Mouse (Mus musculus): Measurements from ENCODE around the gene Dqx1. TPM values are rescaled to one million over a fixed set of nuclear protein-coding genes. Genes with fewer than 3 reads are reported as not detected.

The Dqx1 gene
- total and polyA plus RNA-seq, 2 experiments from 2014 or later, result 0.11 to 0.30 TPM

DNA sequence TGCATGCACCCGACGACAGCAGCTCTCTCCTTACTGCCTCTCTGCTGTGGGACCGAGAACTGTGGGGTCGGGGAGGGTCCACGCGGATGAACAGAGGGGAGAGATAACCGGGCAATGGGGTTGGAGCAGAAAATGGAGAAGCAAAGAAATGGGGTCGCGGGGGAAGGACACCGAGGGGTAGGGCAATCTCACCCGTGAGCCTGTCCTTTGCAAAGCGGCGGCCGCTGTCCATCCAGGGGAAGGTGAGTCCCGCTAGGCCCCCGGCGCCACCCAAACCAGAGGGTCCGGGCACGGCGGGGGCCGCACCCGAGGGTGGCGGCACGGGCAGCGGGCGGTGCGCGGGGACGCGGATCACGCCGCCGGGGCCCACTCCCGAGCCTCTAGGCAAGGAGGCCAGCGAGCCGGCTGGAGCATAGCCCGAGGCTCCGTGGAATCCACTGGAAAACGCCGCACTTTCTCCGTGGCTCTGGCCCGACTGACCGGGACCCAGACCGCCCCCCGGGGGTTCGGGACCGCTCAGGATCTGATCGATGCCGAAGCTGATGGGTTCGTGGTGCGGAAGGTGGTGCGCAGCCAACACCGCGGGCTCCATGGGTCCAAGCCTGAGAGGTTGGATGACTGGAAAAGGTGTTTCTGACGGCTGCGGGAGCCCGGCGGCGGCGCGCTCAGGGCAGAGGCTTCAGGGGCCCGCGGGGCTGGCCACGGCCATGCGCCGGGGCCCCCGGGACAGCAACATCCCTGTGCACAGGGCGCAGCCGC lies 12.0 kb downstream of the Dqx1 start:
- H3K27me3 ChIP-seq (ENCODE audit: insufficient read depth, low read length), result peaks cover 87% of the 10 kb centered on the region
- no peak for DNase-seq (ENCODE audit: low spot score)
- 0 out of 2 replicates have a peak overlapping the region, but pooled peaks have one; percentile 1 for H3K4me3 ChIP-seq (ENCODE audit: low read depth, low read length)

DNA sequence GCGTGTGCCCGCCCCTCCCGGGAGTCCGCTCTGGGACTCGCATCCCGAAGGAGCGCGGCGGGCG lies 12.4 kb downstream of the Dqx1 start, which contains the start of gene Tlx2:
Tlx2 (minus strand) TSS at position 47 of the 64 bp plus-strand sequence.
- no peak for TF ChIP-seq CTCF (IDR thresholded peaks at IDR 0.05)
- no peak for DNase-seq (ENCODE audit: low spot score)
- WGBS, result 5% methylated on average over 10 of the region's 10 CpGs
- Histone ChIP-seq H3K27me3 (ENCODE audit: insufficient read depth, low read length) (peaks cover 87% of the 10 kb centered on the region), H3K4me3 (ENCODE audit: low read depth, low read length) (peak within 1 kb of the TSS; percentile 12; the same call in 1 of the 2 replicates), H3K4me1 (ENCODE audit: insufficient read depth, low read length) (peaks cover 3% of the 10 kb centered on the region; the same call in 1 of the 2 replicates), H3K36me3 (ENCODE audit: insufficient read depth, low read length) (no peaks in the 10 kb centered on the region), H3K27ac (ENCODE audit: low read depth, low read length) (no peak within 1 kb of the TSS), H3K4me2 (ENCODE audit: low read depth, low read length, poor library complexity, severe bottlenecking) (no peak within 1 kb of the TSS), H3K9me3 (ENCODE audit: low read length) (no peaks in the 10 kb centered on the region), H3K9ac (replicated peaks; ENCODE audit: low read length, poor library complexity, severe bottlenecking) (no peak within 1 kb of the TSS)
- ATAC-seq (ENCODE audit: low FRiP score), result no peak

More for the DNA sequence above, 12.0 kb downstream of the Dqx1 start:
- no peak overlapping the region for H3K9ac ChIP-seq (replicated peaks; ENCODE audit: low read length, poor library complexity, severe bottlenecking)
- WGBS, result 2% methylated on average over 69 of the region's 69 CpGs
- ATAC-seq (ENCODE audit: low FRiP score), result no peak
- no peak overlapping the region for H3K27ac ChIP-seq (ENCODE audit: low read depth, low read length)
- H3K9me3 ChIP-seq (ENCODE audit: low read length), result no peaks in the 10 kb centered on the region
- H3K36me3 ChIP-seq (ENCODE audit: insufficient read depth, low read length), result no peaks in the 10 kb centered on the region
- peaks cover 3% of the 10 kb centered on the region; the same call in 1 of the 2 replicates for H3K4me1 ChIP-seq (ENCODE audit: insufficient read depth, low read length)
- H3K4me2 ChIP-seq (ENCODE audit: low read depth, low read length, poor library complexity, severe bottlenecking), result no peak overlapping the region
- TF ChIP-seq CTCF (IDR thresholded peaks at IDR 0.05), result no peak

DNA sequence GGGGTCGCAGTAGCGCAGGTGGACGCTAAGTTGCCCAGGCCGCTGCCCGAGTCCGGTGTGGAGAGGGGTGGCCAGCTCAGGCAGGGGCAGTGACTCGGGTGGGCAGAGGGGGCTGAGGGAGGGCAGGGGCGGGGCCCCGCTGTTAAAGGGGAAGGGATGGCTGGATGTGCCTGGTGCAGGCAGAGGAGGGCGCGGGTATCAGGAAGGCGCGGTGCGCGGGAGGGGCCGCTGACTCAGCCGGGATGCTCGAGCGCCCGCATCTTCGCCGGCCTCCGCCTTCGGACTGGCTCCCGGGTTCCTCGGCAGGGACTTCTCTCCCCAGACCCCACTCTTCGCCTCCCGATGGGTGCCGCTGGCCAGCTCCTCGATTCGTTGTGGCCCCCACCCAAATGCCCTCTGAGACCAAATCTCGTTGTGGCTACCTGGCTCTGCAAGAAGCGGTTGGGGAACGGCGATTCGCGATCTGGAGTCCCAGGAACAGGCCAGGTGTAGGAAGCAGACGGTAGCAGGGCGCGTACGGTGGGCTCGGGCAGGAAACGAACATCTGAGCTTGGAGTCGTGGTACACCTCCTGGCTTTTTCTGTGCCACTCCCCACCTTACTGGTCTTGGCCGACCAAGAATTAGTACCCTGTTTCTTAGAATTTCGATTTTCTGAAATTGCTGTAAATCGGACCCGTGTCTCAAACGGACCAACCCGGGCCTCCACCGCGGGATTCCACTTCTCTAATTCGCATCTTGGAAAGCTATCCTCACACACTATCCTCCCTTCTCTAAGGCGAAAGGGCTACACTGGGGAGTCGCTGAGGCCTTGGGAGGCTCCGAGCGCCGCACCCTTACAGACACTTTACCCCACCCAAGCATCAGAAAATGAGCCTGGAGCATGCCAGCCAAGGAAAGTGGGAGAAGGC lies 12.9 kb downstream of the Dqx1 start:
- Histone ChIP-seq H3K27ac (ENCODE audit: low read depth, low read length) (no peak overlapping the region), H3K9ac (replicated peaks; ENCODE audit: low read length, poor library complexity, severe bottlenecking) (no peak overlapping the region), H3K4me1 (ENCODE audit: insufficient read depth, low read length) (peaks cover 3% of the 10 kb centered on the region; the same call in 1 of the 2 replicates), H3K4me2 (ENCODE audit: low read depth, low read length, poor library complexity, severe bottlenecking) (no peak overlapping the region), H3K4me3 (ENCODE audit: low read depth, low read length) (0 out of 2 replicates have a peak overlapping the region, but pooled peaks have one; percentile 1), H3K27me3 (ENCODE audit: insufficient read depth, low read length) (peaks cover 83% of the 10 kb centered on the region), H3K36me3 (ENCODE audit: insufficient read depth, low read length) (no peaks in the 10 kb centered on the region), H3K9me3 (ENCODE audit: low read length) (no peaks in the 10 kb centered on the region)
- whole genome bisulfite sequencing, result under 1% methylated on average over 56 of the region's 58 CpGs
- ATAC-seq (ENCODE audit: low FRiP score) (no peak), DNase-seq (ENCODE audit: low spot score) (no peak)
- no peak for TF ChIP-seq CTCF (IDR thresholded peaks at IDR 0.05)

DNA sequence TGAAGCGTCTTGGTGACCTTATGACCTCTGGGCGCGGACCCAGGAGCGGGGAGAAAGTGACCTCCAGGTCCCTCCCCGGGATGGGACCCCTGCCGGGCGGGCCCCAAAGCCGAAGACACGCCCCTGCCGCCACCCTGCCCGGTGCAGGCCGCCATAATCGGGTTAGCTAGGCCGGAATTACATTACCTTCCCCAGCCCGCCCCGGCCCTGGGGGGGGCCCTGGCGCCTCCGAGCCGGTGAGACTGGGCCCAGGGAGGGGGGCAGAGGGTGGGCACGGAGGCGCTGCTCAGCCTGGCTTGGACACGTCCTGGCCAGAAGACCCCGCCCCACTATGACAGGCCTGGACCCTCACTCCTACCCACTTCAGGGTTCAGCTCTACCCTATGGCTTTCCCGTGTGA lies 13.6 kb downstream of the Dqx1 start:
- ATAC-seq (ENCODE audit: low FRiP score) (0 out of 2 replicates have a peak, but pooled peaks have one; percentile 8), DNase-seq (ENCODE audit: low spot score) (no peak)
- WGBS, result 0% methylated on average over 24 of the region's 24 CpGs
- H3K36me3 ChIP-seq (ENCODE audit: insufficient read depth, low read length), result no peaks in the 10 kb centered on the region
- peaks cover 80% of the 10 kb centered on the region for H3K27me3 ChIP-seq (ENCODE audit: insufficient read depth, low read length)
- H3K9ac ChIP-seq (replicated peaks; ENCODE audit: low read length, poor library complexity, severe bottlenecking), result no peak overlapping the region
- H3K4me2 ChIP-seq (ENCODE audit: low read depth, low read length, poor library complexity, severe bottlenecking), result no peak overlapping the region
- no peak overlapping the region for H3K4me3 ChIP-seq (ENCODE audit: low read depth, low read length)
- TF ChIP-seq CTCF (IDR thresholded peaks at IDR 0.05), result no peak
- no peak overlapping the region for H3K27ac ChIP-seq (ENCODE audit: low read depth, low read length)
- H3K9me3 ChIP-seq (ENCODE audit: low read length), result no peaks in the 10 kb centered on the region
- H3K4me1 ChIP-seq (ENCODE audit: insufficient read depth, low read length), result peaks cover 3% of the 10 kb centered on the region; the same call in 1 of the 2 replicates

DNA sequence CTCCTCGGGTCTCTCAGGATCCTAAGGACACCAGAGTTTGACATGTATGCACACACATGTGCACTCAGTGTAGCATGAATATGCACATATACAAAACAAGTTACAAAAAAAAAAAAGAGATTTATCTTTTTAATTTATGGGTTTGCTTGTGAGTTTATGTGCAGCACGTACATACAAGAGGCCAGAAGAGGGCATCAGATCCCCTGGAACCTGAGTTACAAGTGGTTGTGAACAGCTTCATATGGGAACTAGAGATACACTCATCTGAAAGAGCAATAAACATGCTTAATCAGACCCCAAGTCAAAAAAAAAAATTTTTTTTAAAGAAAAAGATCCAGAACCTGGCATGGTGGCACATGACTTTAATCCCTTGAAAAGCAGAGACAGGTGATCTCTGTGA lies 17.3 kb downstream of the Dqx1 start:
- H3K36me3 ChIP-seq (ENCODE audit: insufficient read depth, low read length), result no peaks in the 10 kb centered on the region
- H3K4me3 ChIP-seq (ENCODE audit: low read depth, low read length), result no peak overlapping the region
- peak; percentile 34; the same call in 1 of the 2 replicates for TF ChIP-seq CTCF (IDR thresholded peaks at IDR 0.05)
- DNase-seq (ENCODE audit: low spot score) (no peak), ATAC-seq (ENCODE audit: low FRiP score) (no peak)
- H3K9ac ChIP-seq (replicated peaks; ENCODE audit: low read length, poor library complexity, severe bottlenecking), result no peak overlapping the region
- no peak overlapping the region for H3K27ac ChIP-seq (ENCODE audit: low read depth, low read length)
- no peaks in the 10 kb centered on the region for H3K9me3 ChIP-seq (ENCODE audit: low read length)
- peaks cover 50% of the 10 kb centered on the region for H3K27me3 ChIP-seq (ENCODE audit: insufficient read depth, low read length)
- 14% methylated on average over 2 of the region's 2 CpGs for WGBS
- no peak overlapping the region for H3K4me2 ChIP-seq (ENCODE audit: low read depth, low read length, poor library complexity, severe bottlenecking)
- peaks cover 11% of the 10 kb centered on the region for H3K4me1 ChIP-seq (ENCODE audit: insufficient read depth, low read length)
